Mouse (Mus musculus): ENCODE results near the gene Slc22a17. TPM values are rescaled to one million over a fixed set of nuclear protein-coding genes. Genes with fewer than 3 reads are reported as not detected.
"Not testable (repeated sequence)": the region's sequence is repeated elsewhere in the genome, so short reads cannot be mapped to it uniquely, and the experiment has no call there.

Slc22a17 gene
- 47.1 and 50.8 TPM in 2 replicates for polyA plus RNA-seq (2016; fragmentation: Nextera tagmentation; extraction: Ambion mirVana)

DNA sequence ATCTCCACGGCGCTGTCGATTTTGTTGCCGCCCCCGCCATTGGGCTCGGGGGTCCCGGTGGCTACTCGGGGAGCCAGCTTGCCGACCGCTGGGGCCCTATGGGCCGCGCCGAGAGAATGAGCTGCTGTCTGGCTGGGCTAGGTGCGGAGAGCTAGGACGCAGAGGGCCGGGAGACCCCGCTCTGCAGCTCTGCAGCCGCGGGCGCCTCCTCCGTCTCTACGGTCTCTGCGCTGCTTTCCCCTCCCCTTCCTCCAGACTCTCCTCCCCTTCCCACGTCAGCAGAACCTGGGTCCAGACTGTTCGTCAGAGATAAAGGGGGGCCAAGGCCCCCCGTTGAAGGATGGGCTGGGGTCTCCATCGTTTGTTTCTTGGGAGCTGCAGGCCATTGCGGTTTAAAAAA lies at the start of gene Slc22a17:
Gene Slc22a17 (minus strand): TSS at position 247 of the 400 bp plus-strand sequence.
- WGBS = under 1% methylated on average over 28 of the region's 28 CpGs
- Histone ChIP-seq H3K27ac (ENCODE audit: poor library complexity, severe bottlenecking) (peak within 1 kb of the TSS; percentile 74), H3K4me3 (peak within 1 kb of the TSS; percentile 92), H3K9ac (peak within 1 kb of the TSS; percentile 93), H3K4me2 (peak within 1 kb of the TSS; percentile 99), H3K27me3 (replicated peaks) (peaks cover 8% of the 10 kb centered on the region; the same call in 1 of the 2 replicates), H3K9me3 (replicated peaks) (no peaks in the 10 kb centered on the region), H3K4me1 (replicated peaks) (peaks cover 33% of the 10 kb centered on the region), H3K36me3 (peaks cover 27% of the 10 kb centered on the region)
- peak; percentile 81 for ATAC-seq (ENCODE audit: insufficient number of reproducible peaks, low FRiP score)

DNA sequence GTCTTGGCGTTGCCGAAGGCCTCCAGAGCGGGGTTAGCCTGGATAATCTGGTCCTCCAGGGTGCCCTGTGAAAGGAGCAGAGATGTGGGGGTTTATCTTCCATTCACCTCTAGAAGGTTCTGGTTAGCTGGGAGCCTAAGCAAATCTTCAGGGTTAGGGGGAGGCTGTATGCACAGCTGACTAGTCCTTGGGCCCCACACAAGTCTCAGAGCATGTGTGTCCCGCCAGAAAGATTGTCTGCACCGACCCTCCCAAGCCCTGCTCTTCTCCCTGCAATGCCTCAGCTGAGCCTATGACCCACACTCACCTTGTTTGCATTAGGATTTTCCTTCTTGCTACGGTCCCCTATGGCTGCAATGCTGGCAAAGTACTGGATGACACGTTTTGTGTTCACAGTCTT lies 49.8 kb upstream of the Slc22a17 start:
- ATAC-seq (ENCODE audit: insufficient number of reproducible peaks, low FRiP score) = no peak
- H3K4me2 ChIP-seq = peak overlapping the region; percentile 68
- H3K4me3 ChIP-seq = peak overlapping the region; percentile 61
- peak overlapping the region; percentile 88 for H3K9ac ChIP-seq
- 46% methylated on average over 7 of the region's 7 CpGs for WGBS
- H3K27ac ChIP-seq (ENCODE audit: poor library complexity, severe bottlenecking) = peak overlapping the region; percentile 94
- H3K9me3 ChIP-seq (replicated peaks) = no peaks in the 10 kb centered on the region
- H3K4me1 ChIP-seq (replicated peaks) = peaks cover 51% of the 10 kb centered on the region
- H3K36me3 ChIP-seq = peaks cover 64% of the 10 kb centered on the region
- H3K27me3 ChIP-seq (replicated peaks) = no peaks in the 10 kb centered on the region

GRCm38 (mm10) chr14:54961487-54961886 lies 48.6 kb upstream of the Slc22a17 start:
- WGBS = 52% methylated on average over 5 of the region's 5 CpGs
- H3K4me1 ChIP-seq (replicated peaks) = peaks cover 48% of the 10 kb centered on the region
- H3K4me2 ChIP-seq = peak overlapping the region; percentile 68
- peak overlapping the region; percentile 88 for H3K9ac ChIP-seq
- peak overlapping the region; percentile 61 for H3K4me3 ChIP-seq
- H3K27me3 ChIP-seq (replicated peaks) = no peaks in the 10 kb centered on the region
- H3K27ac ChIP-seq (ENCODE audit: poor library complexity, severe bottlenecking) = peak overlapping the region; percentile 94
- no peak for ATAC-seq (ENCODE audit: insufficient number of reproducible peaks, low FRiP score)
- H3K36me3 ChIP-seq = peaks cover 76% of the 10 kb centered on the region
- H3K9me3 ChIP-seq (replicated peaks) = no peaks in the 10 kb centered on the region

GRCm38 (mm10) chr14:54960769-54961168 lies 47.8 kb upstream of the Slc22a17 start:
- H3K27ac ChIP-seq (ENCODE audit: poor library complexity, severe bottlenecking) = peak overlapping the region; percentile 94
- peaks cover 51% of the 10 kb centered on the region for H3K4me1 ChIP-seq (replicated peaks)
- no peak for ATAC-seq (ENCODE audit: insufficient number of reproducible peaks, low FRiP score)
- peak overlapping the region; percentile 61 for H3K4me3 ChIP-seq
- no peaks in the 10 kb centered on the region for H3K9me3 ChIP-seq (replicated peaks)
- H3K9ac ChIP-seq = peak overlapping the region; percentile 88
- H3K36me3 ChIP-seq = peaks cover 82% of the 10 kb centered on the region
- no peaks in the 10 kb centered on the region for H3K27me3 ChIP-seq (replicated peaks)
- H3K4me2 ChIP-seq = peak overlapping the region; percentile 68
- WGBS = 39% methylated on average over 10 of the region's 10 CpGs

DNA sequence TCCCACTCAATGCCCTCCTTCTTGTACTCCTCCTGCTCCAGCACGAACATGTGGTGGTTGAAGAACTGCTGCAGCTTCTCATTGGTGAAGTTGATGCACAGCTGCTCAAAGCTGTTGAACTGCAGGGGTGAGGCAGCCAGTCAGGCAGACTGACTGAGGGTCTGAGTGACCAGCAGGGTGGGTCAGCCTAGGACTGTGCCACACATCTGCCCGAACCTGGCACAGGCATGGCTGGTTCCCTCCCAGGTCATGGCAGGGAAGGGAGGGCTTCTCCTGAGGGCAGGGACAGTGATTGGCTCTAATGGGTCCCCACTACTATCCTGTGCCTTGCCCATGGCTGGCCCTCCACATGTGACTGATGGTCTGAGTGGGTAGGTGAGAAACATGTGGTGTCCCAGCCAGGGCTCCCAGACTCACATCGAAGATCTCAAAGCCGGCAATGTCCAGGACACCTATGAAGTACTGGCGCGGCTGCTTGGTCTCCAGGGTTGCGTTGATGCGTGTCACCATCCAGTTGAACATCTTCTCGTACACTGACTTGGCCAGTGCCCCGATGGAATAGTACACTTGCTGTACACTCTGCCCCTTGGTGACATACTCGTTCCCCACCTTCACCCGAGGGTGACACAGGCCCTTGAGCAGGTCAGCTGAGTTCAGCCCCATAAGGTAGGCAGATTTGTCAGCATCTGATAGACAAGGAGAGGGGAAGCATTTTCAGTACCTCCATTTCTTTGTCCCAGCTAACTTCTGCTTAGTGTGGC lies 47.1 kb upstream of the Slc22a17 start:
- not testable (repeated sequence) for H3K27me3 ChIP-seq (replicated peaks); H3K9me3 ChIP-seq (replicated peaks)
- peak overlapping the region; percentile 88; the same call in 1 of the 2 replicates for H3K9ac ChIP-seq
- peaks cover 51% of the 10 kb centered on the region for H3K4me1 ChIP-seq (replicated peaks)
- H3K36me3 ChIP-seq = peaks cover 86% of the 10 kb centered on the region
- WGBS = 74% methylated on average over 12 of the region's 12 CpGs
- peak overlapping the region; percentile 61 for H3K4me3 ChIP-seq
- peak overlapping the region; percentile 68 for H3K4me2 ChIP-seq
- H3K27ac ChIP-seq (ENCODE audit: poor library complexity, severe bottlenecking) = peak overlapping the region; percentile 94
- ATAC-seq (ENCODE audit: insufficient number of reproducible peaks, low FRiP score) = 0 out of 2 replicates have a peak, but pooled peaks have one; percentile 1

DNA sequence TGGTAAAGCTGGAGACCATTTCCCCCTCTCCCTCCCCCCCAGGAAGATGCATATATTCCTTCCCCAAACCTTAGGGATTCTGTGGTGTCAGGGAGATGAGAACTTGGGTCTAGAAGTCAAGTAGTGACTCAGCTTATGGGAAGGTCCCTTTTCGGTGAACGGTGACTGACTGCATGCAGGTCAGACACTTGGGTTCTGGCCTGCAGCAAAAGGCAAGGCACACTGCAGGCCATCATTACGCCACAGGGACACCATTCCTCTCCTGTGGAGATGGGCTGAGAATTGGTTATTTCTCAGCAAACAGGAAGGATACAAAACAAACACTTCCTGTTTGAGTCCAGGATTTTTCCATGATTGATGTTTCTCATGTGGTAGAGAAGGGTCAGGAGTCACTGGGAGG lies 46.3 kb upstream of the Slc22a17 start:
- peak overlapping the region; percentile 61; the same call in 1 of the 2 replicates for H3K4me3 ChIP-seq
- peak overlapping the region; percentile 41 for H3K9ac ChIP-seq
- H3K9me3 ChIP-seq (replicated peaks) = no peaks in the 10 kb centered on the region
- ATAC-seq (ENCODE audit: insufficient number of reproducible peaks, low FRiP score) = no peak
- H3K4me1 ChIP-seq (replicated peaks) = peaks cover 51% of the 10 kb centered on the region
- H3K36me3 ChIP-seq = peaks cover 89% of the 10 kb centered on the region
- H3K27me3 ChIP-seq (replicated peaks) = no peaks in the 10 kb centered on the region
- peak overlapping the region; percentile 32; the same call in 1 of the 2 replicates for H3K27ac ChIP-seq (ENCODE audit: poor library complexity, severe bottlenecking)
- peak overlapping the region; percentile 68 for H3K4me2 ChIP-seq
- WGBS = 70% methylated on average over 3 of the region's 3 CpGs

GRCm38 (mm10) chr14:54958503-54958902 lies 45.6 kb upstream of the Slc22a17 start:
- peak overlapping the region; percentile 20; the same call in 1 of the 2 replicates for H3K4me3 ChIP-seq
- H3K4me1 ChIP-seq (replicated peaks) = peaks cover 47% of the 10 kb centered on the region
- H3K27me3 ChIP-seq (replicated peaks) = no peaks in the 10 kb centered on the region
- H3K9me3 ChIP-seq (replicated peaks) = no peaks in the 10 kb centered on the region
- H3K27ac ChIP-seq (ENCODE audit: poor library complexity, severe bottlenecking) = peak overlapping the region; percentile 49; the same call in 1 of the 2 replicates
- H3K9ac ChIP-seq = peak overlapping the region; percentile 41
- peaks cover 89% of the 10 kb centered on the region for H3K36me3 ChIP-seq
- H3K4me2 ChIP-seq = peak overlapping the region; percentile 68
- WGBS = 62% methylated on average over 4 of the region's 4 CpGs
- ATAC-seq (ENCODE audit: insufficient number of reproducible peaks, low FRiP score) = no peak

GRCm38 (mm10) chr14:54956533-54956932 lies 43.6 kb upstream of the Slc22a17 start:
- Histone ChIP-seq H3K4me2 (peak overlapping the region; percentile 20; the same call in 1 of the 2 replicates), H3K27ac (ENCODE audit: poor library complexity, severe bottlenecking) (0 out of 2 replicates have a peak overlapping the region, but pooled peaks have one; percentile 15), H3K9me3 (replicated peaks) (no peaks in the 10 kb centered on the region)

DNA sequence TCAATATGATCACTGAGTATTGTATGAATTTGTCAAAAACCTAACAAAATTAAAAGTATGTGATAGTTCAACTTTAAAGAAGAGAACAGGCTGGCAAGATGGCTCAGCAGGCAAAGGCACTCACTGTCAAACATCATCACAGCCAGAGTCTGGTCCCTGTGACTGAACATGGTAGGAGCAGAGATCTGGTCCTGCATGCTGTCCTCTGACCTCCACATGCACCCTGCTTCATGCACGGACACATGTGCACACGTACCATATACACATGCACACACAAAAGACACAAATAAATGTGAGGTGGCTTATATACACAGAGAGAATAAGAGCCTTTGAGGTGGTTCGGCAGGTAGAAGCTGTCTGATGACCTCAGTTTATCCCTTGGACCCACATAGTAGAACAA lies 42.5 kb upstream of the Slc22a17 start:
- Histone ChIP-seq H3K4me1 (replicated peaks) (peaks cover 24% of the 10 kb centered on the region), H3K9ac (no peak overlapping the region), H3K9me3 (replicated peaks) (no peaks in the 10 kb centered on the region), H3K36me3 (peaks cover 90% of the 10 kb centered on the region), H3K4me3 (no peak overlapping the region), H3K4me2 (no peak overlapping the region), H3K27me3 (replicated peaks) (no peaks in the 10 kb centered on the region), H3K27ac (ENCODE audit: poor library complexity, severe bottlenecking) (no peak overlapping the region)
- no peak for ATAC-seq (ENCODE audit: insufficient number of reproducible peaks, low FRiP score)
- WGBS = 63% methylated on average over 3 of the region's 3 CpGs

More at GRCm38 (mm10) chr14:54956533-54956932, 43.6 kb upstream of the Slc22a17 start:
- no peak for ATAC-seq (ENCODE audit: insufficient number of reproducible peaks, low FRiP score)
- H3K9ac ChIP-seq = peak overlapping the region; percentile 46
- H3K27me3 ChIP-seq (replicated peaks) = no peaks in the 10 kb centered on the region
- H3K36me3 ChIP-seq = peaks cover 91% of the 10 kb centered on the region
- peak overlapping the region; percentile 7; the same call in 1 of the 2 replicates for H3K4me3 ChIP-seq
- H3K4me1 ChIP-seq (replicated peaks) = peaks cover 34% of the 10 kb centered on the region
- 72% methylated on average over 9 of the region's 9 CpGs for WGBS

- Histone ChIP-seq H3K9ac (no peak overlapping the region), H3K36me3 (peaks cover 90% of the 10 kb centered on the region), H3K4me2 (no peak overlapping the region), H3K27ac (ENCODE audit: poor library complexity, severe bottlenecking) (0 out of 2 replicates have a peak overlapping the region, but pooled peaks have one; percentile 15), H3K27me3 (replicated peaks) (peaks cover 6% of the 10 kb centered on the region), H3K9me3 (replicated peaks) (no peaks in the 10 kb centered on the region), H3K4me3 (no peak overlapping the region), H3K4me1 (replicated peaks) (peaks cover 24% of the 10 kb centered on the region)
- ATAC-seq (ENCODE audit: insufficient number of reproducible peaks, low FRiP score) = no peak
- 65% methylated on average over 3 of the region's 3 CpGs for WGBS
These were observed 41.5 kb upstream of the Slc22a17 start for GRCm38 (mm10) chr14:54954474-54954873.

DNA sequence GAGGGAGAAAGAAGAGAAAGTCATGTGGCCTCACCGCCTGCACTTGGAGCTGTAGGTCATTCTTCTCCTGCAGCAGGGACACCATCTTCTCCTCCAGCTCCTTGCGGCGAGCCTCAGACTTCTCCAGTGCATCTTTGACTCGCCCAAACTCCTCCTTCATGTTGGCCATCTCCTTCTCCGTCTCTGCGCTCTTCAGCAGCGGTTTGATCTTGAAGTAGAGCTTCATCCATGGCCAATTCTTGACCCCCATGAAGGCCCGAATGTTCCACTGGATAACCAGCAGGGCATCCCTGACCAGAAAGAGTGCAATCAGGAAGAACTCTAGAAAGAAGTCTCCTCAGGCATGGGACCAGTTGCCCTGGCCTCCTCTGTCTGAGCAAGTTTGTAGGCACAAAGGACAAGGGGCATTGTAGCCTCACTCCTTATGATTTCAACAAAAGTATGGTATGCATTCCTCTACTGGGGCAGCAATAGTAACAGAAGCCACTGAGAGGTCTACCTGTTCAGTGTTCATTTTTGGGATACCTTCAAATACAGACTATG lies 40.8 kb upstream of the Slc22a17 start:
- Histone ChIP-seq H3K4me1 (replicated peaks) (peaks cover 27% of the 10 kb centered on the region), H3K9ac (no peak overlapping the region), H3K27me3 (replicated peaks) (peaks cover 8% of the 10 kb centered on the region), H3K27ac (ENCODE audit: poor library complexity, severe bottlenecking) (peak overlapping the region; percentile 15; the same call in 1 of the 2 replicates), H3K9me3 (replicated peaks) (no peaks in the 10 kb centered on the region), H3K4me3 (no peak overlapping the region), H3K36me3 (peaks cover 90% of the 10 kb centered on the region), H3K4me2 (no peak overlapping the region)
- WGBS = 74% methylated on average over 8 of the region's 8 CpGs
- no peak for ATAC-seq (ENCODE audit: insufficient number of reproducible peaks, low FRiP score)

Measured in heart, embryonic 12.5 days (tissue).